Mouse (Mus musculus) forebrain, embryonic 10.5 days (tissue): ENCODE measurements at regions not wholly inside any gene's neighbourhood (a gene's known extent, or its start where the extent isn't known, plus 50 kb on each side); places are given as distances from the start of the nearest gene placed in this dataset.

ENCODE experiments used
- DNase-seq: peaks from one replicate; pipeline ENCODE4 v3.0.0-alpha.2; 2017; ENCODE audit warnings: low spot score; ENCODE audit errors: extremely low spot score
- H3K27ac ChIP-seq: fragments of 300-500 bp; sonication (generic); 2 replicates; pipeline ENCODE4 v1.5.1; 2016; ENCODE audit warnings: mild to moderate bottlenecking
- H3K27me3 ChIP-seq: fragments of 300-500 bp; sonication (generic); 2 replicates; pipeline ENCODE4 v1.6.1; 2016; ENCODE audit warnings: mild to moderate bottlenecking; ENCODE audit not compliant: poor library complexity, severe bottlenecking
- H3K36me3 ChIP-seq: fragments of 300-500 bp; sonication (generic); replicated peaks from 2 replicates; pipeline ENCODE4 v1.6.1; 2016; ENCODE audit warnings: mild to moderate bottlenecking, moderate library complexity
- H3K4me1 ChIP-seq: fragments of 300-500 bp; sonication (generic); 2 replicates; pipeline ENCODE4 v1.6.1; 2016
- H3K4me3 ChIP-seq: fragments of 300-500 bp; sonication (generic); 2 replicates; pipeline ENCODE4 v1.5.1; 2016; ENCODE audit warnings: mild to moderate bottlenecking, moderate library complexity
- H3K9me3 ChIP-seq: fragments of 300-500 bp; sonication (generic); 2 replicates; pipeline ENCODE4 v1.6.1; 2016; ENCODE audit warnings: mild to moderate bottlenecking, moderate library complexity
- WGBS: fragments of 180-500 bp; shearing (Covaris S2); methylation state at CpG from one replicate; pipeline ENCODE4 v1.1.7; 2016; 5-methylcytosine and 5-hydroxymethylcytosine counted together

DNA sequence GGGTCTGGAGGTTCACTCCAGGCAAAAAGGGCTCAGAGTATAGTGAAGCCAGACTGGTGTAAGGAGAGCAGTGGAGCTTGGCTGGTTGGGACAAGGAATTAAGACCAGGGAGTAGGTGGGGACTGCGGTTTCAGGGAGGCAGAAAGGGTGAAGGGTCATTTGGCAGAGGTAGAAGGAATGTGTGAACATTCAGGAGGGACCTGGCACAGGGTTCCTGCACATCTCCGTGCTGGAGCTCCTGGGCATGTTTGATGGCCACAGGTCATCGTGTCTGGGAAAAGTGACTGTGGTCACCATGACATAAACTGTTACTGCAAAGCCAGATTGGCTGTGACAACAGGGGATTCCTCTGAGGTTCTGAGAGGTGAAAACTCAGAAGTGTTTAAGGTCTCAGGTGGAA lies 202.3 kb downstream of the Gadd45g start:
- Histone ChIP-seq H3K27me3 (no peaks in the 10 kb centered on the region), H3K4me1 (peaks cover 25% of the 10 kb centered on the region), H3K36me3 (no peaks in the 10 kb centered on the region), H3K27ac (no peak overlapping the region), H3K9me3 (peaks cover 7% of the 10 kb centered on the region; the same call in 1 of the 2 replicates), H3K4me3 (no peak overlapping the region)
- 90% methylated on average over 3 of the region's 3 CpGs for WGBS
- no peak for DNase-seq

DNA sequence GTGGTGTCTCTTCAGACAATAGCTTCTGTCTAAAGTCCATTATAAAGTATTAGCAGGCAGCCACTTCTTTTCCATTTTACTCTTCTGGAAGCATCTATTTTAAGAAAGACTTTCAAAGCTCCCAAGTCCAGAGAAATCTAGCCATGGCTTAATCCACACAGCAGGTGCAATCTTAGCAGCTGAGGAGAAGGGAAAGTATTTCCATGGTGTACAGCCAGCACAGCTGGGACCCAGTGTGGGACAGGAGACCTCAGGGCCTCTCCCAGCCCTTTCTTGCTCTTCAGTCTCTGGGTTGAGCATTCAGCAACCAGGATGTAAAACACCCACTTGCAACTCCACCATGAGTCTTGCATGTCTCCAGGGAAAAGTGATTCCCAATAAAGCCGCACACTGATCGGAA lies 202.8 kb downstream of the Gadd45g start:
- peaks cover 25% of the 10 kb centered on the region for H3K4me1 ChIP-seq
- no peaks in the 10 kb centered on the region for H3K36me3 ChIP-seq
- H3K27me3 ChIP-seq: no peaks in the 10 kb centered on the region
- WGBS: 98% methylated on average over 2 of the region's 2 CpGs
- no peak overlapping the region for H3K4me3 ChIP-seq
- DNase-seq: no peak
- H3K27ac ChIP-seq: no peak overlapping the region
- H3K9me3 ChIP-seq: peaks cover 7% of the 10 kb centered on the region; the same call in 1 of the 2 replicates

- Histone ChIP-seq H3K36me3 (no peaks in the 10 kb centered on the region), H3K27ac (no peak overlapping the region), H3K4me1 (peaks cover 17% of the 10 kb centered on the region), H3K9me3 (no peaks in the 10 kb centered on the region), H3K27me3 (no peaks in the 10 kb centered on the region), H3K4me3 (no peak overlapping the region)
- DNase-seq: no peak
- WGBS: 91% methylated on average over 8 of the region's 8 CpGs
These were observed 209.3 kb downstream of the Gadd45g start for GRCm38 (mm10) chr13:52055741-52056140.

DNA sequence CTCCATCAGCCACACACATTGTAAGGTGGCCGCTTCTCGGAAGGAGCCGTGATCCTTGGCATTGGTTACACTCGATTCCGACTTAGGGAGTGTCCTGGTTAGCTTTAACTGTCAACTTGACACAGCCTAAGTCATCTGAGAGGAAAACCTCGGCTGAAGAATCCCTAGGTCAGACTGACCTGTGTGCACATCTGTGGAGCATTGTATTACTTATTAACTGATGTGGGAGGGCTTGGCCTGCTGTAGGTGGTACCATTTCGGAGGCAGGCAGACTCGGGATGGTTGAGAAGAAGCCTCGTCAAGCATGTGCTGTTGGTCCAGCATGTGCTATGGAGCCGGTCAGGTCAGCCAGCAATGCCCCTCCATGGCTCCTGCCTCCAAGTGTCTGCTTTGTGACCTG lies 211.0 kb downstream of the Gadd45g start:
- no peak for DNase-seq
- 87% methylated on average over 10 of the region's 10 CpGs for WGBS
- H3K9me3 ChIP-seq: no peaks in the 10 kb centered on the region
- H3K27me3 ChIP-seq: no peaks in the 10 kb centered on the region
- H3K36me3 ChIP-seq: no peaks in the 10 kb centered on the region
- no peak overlapping the region for H3K27ac ChIP-seq
- H3K4me1 ChIP-seq: peaks cover 18% of the 10 kb centered on the region
- H3K4me3 ChIP-seq: no peak overlapping the region

- Histone ChIP-seq H3K36me3 (no peaks in the 10 kb centered on the region), H3K4me3 (no peak overlapping the region), H3K27ac (no peak overlapping the region), H3K9me3 (no peaks in the 10 kb centered on the region), H3K4me1 (peaks cover 22% of the 10 kb centered on the region), H3K27me3 (no peaks in the 10 kb centered on the region)
- no peak for DNase-seq
- 89% methylated on average over 22 of the region's 22 CpGs for WGBS
These were observed 213.4 kb downstream of the Gadd45g start for GRCm38 (mm10) chr13:52059756-52060417.

DNA sequence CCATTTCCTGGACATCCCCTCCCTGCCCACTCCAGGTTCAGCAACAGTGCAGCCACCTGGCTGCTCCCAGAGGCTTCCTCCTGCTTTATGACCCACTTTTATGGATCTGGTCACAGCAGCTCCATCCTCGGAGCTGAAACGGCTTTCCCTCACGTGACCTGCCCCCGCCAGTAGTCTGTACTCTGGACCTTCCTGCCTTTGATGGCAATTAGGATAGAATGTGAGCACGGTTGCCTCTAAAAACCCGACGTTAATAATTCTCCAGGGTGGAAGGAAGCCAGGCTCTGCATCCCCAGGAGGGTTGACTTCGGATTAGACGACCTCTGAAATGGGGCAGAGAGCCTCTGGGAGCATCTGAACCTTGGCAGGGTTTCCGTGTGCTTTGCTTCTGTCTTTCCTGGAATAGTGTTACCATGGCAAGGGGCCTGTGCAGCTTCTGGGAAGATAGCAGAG lies 214.0 kb downstream of the Gadd45g start:
- no peaks in the 10 kb centered on the region for H3K36me3 ChIP-seq
- no peaks in the 10 kb centered on the region for H3K9me3 ChIP-seq
- no peak overlapping the region for H3K27ac ChIP-seq
- no peaks in the 10 kb centered on the region for H3K27me3 ChIP-seq
- no peak for DNase-seq
- peaks cover 24% of the 10 kb centered on the region for H3K4me1 ChIP-seq
- 79% methylated on average over 10 of the region's 10 CpGs for WGBS
- no peak overlapping the region for H3K4me3 ChIP-seq

- no peak overlapping the region for H3K4me3 ChIP-seq
- no peaks in the 10 kb centered on the region for H3K27me3 ChIP-seq
- H3K4me1 ChIP-seq: peaks cover 24% of the 10 kb centered on the region
- H3K27ac ChIP-seq: no peak overlapping the region
- DNase-seq: no peak
- no peaks in the 10 kb centered on the region for H3K9me3 ChIP-seq
- H3K36me3 ChIP-seq: no peaks in the 10 kb centered on the region
These were observed 215.0 kb downstream of the Gadd45g start for GRCm38 (mm10) chr13:52061454-52061853.

DNA sequence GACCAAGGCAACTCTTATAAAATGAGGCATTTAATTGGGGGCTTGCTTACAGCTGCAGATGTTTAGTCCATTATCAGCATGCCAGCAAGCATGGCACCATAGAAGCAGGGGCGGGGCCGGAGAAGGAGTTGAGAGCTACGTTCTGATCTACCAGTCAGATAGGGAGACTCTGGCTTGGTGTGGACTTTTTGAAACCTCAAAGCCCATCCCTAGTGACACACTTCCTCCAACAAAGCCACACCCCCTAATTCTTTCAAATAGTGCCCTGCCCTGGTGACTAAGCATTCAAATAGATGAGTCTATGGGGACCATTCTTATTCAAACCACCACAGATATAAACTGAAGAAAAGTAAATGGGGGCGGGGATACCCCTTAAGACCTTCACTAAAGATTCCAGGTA lies 215.4 kb downstream of the Gadd45g start:
- 90% methylated on average over 4 of the region's 4 CpGs for WGBS
- Histone ChIP-seq H3K36me3 (no peaks in the 10 kb centered on the region), H3K27me3 (no peaks in the 10 kb centered on the region), H3K4me1 (peaks cover 24% of the 10 kb centered on the region), H3K27ac (no peak overlapping the region), H3K4me3 (no peak overlapping the region), H3K9me3 (no peaks in the 10 kb centered on the region)
- no peak for DNase-seq

DNA sequence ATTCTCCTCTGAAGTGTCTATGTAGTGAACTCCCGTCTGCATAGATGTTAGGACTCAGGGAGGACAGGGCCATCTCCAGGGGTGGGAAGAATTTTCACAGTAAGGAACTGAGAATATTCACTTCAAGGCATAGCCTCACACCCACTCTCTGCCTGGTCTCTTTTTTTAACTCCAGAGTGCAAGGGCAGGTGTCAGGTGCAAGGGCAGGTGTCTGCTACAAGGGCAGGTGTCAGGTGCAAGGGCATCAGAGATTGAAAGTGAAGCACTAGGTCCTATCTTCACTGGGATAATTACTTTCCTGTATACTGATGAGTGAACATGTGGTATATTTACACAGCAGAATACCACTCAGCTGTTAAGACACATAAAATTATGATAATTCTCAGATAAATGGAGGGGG lies 216.1 kb downstream of the Gadd45g start:
- H3K9me3 ChIP-seq: no peaks in the 10 kb centered on the region
- H3K4me3 ChIP-seq: no peak overlapping the region
- no peak for DNase-seq
- no peaks in the 10 kb centered on the region for H3K27me3 ChIP-seq
- H3K27ac ChIP-seq: no peak overlapping the region
- H3K36me3 ChIP-seq: no peaks in the 10 kb centered on the region
- H3K4me1 ChIP-seq: peaks cover 24% of the 10 kb centered on the region
- 82% methylated on average over 1 of the region's 1 CpGs for WGBS

GRCm38 (mm10) chr13:52065274-52065673 lies 218.8 kb downstream of the Gadd45g start:
- Histone ChIP-seq H3K36me3 (no peaks in the 10 kb centered on the region), H3K9me3 (no peaks in the 10 kb centered on the region), H3K27me3 (no peaks in the 10 kb centered on the region), H3K27ac (no peak overlapping the region), H3K4me1 (peaks cover 25% of the 10 kb centered on the region), H3K4me3 (no peak overlapping the region)
- no peak for DNase-seq
- 89% methylated on average over 5 of the region's 5 CpGs for WGBS

GRCm38 (mm10) chr13:52065720-52066119 lies 219.2 kb downstream of the Gadd45g start:
- H3K27ac ChIP-seq: no peak overlapping the region

DNA sequence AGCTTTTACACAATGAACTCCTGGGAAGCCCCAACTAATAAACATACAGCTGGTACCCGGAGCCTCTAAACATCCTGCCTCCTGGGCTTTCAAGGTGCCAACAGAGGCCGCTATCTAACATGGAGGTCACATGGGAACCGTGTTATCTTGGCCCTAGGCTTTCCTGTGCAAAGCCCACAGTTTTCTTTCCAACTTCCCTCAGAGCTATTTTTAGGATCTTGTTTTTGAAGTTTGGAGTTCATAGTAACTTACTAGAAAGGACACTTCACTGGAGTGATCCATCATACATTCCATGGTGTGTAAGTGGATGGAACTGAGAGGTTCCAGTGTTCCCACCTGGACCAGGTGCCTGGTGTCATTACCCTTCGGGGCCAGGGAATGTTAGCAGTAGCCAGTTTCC lies 220.6 kb downstream of the Gadd45g start:
- peaks cover 19% of the 10 kb centered on the region for H3K4me1 ChIP-seq
- 81% methylated on average over 4 of the region's 4 CpGs for WGBS
- H3K27me3 ChIP-seq: no peaks in the 10 kb centered on the region
- DNase-seq: no peak
- no peaks in the 10 kb centered on the region for H3K9me3 ChIP-seq
- no peak overlapping the region for H3K4me3 ChIP-seq
- no peak overlapping the region for H3K27ac ChIP-seq
- no peaks in the 10 kb centered on the region for H3K36me3 ChIP-seq

More at GRCm38 (mm10) chr13:52065720-52066119, 219.2 kb downstream of the Gadd45g start:
- Histone ChIP-seq H3K9me3 (no peaks in the 10 kb centered on the region), H3K4me3 (no peak overlapping the region), H3K4me1 (peaks cover 20% of the 10 kb centered on the region), H3K36me3 (no peaks in the 10 kb centered on the region), H3K27me3 (no peaks in the 10 kb centered on the region)
- 90% methylated on average over 6 of the region's 6 CpGs for WGBS
- DNase-seq: no peak

GRCm38 (mm10) chr13:52068886-52069439 lies 222.5 kb downstream of the Gadd45g start:
- Histone ChIP-seq H3K36me3 (no peaks in the 10 kb centered on the region), H3K27me3 (no peaks in the 10 kb centered on the region), H3K4me3 (no peak overlapping the region), H3K27ac (0 out of 2 replicates have a peak overlapping the region, but pooled peaks have one; percentile 5), H3K9me3 (no peaks in the 10 kb centered on the region), H3K4me1 (peaks cover 19% of the 10 kb centered on the region)
- DNase-seq: no peak
- WGBS: 79% methylated on average over 6 of the region's 6 CpGs
